Mouse (Mus musculus) limb, embryonic 14.5 days (tissue): Measurements from ENCODE around the gene Stx1b. TPM values are rescaled to one million over a fixed set of nuclear protein-coding genes. Genes with fewer than 3 reads are reported as not detected.
A peak's percentile ranks its signal among the peaks of the same experiment; 100 is the strongest.

ENCODE experiments used
- ATAC-seq: fragments of 200-750 bp; cut with Nextera tagmentation; 2 replicates; pipeline ENCODE4 v1.8.0; 2017; ENCODE audit warnings: low read depth, moderate number of reproducible peaks, moderate TSS enrichment; ENCODE audit not compliant: low FRiP score
- DNase-seq: peaks from one replicate; pipeline ENCODE4 v3.0.0-alpha.2; 2015; ENCODE audit warnings: low spot score
- H3K27ac ChIP-seq: fragments of 300-500 bp; sonication (generic); replicated peaks from 2 replicates; pipeline ENCODE4 v1.5.1; 2014; ENCODE audit warnings: low read depth, mild to moderate bottlenecking, low read length, moderate library complexity, mixed read lengths
- H3K27me3 ChIP-seq: fragments of 300-500 bp; sonication (generic); 2 replicates; pipeline ENCODE4 v1.6.1; 2014; ENCODE audit warnings: low read length, mixed read lengths; ENCODE audit not compliant: control insufficient read depth, insufficient read depth
- H3K36me3 ChIP-seq: fragments of 300-500 bp; sonication (generic); 2 replicates; pipeline ENCODE4 v1.6.1; 2014; ENCODE audit warnings: mild to moderate bottlenecking, low read length, moderate library complexity, mixed read lengths; ENCODE audit not compliant: control insufficient read depth, insufficient read depth
- H3K4me1 ChIP-seq: fragments of 300-500 bp; sonication (generic); 2 replicates; pipeline ENCODE4 v1.6.1; 2014; ENCODE audit warnings: antibody characterized with exemption, low read length, mixed read lengths; ENCODE audit not compliant: control insufficient read depth, insufficient read depth
- H3K4me2 ChIP-seq: fragments of 300-500 bp; sonication (generic); replicated peaks from 2 replicates; pipeline ENCODE4 v1.6.1; 2014; ENCODE audit warnings: low read depth, mild to moderate bottlenecking, low read length, moderate library complexity; ENCODE audit not compliant: severe bottlenecking
- H3K4me3 ChIP-seq: fragments of 300-500 bp; sonication (generic); replicated peaks from 2 replicates; pipeline ENCODE4 v1.5.1; 2014; ENCODE audit warnings: low read length
- H3K9ac ChIP-seq: fragments of 300-500 bp; sonication (generic); 2 replicates; pipeline ENCODE4 v1.6.1; 2014; ENCODE audit warnings: mild to moderate bottlenecking, low read depth, low read length, moderate library complexity; ENCODE audit not compliant: severe bottlenecking
- H3K9me3 ChIP-seq: fragments of 300-500 bp; sonication (generic); 2 replicates; pipeline ENCODE4 v1.6.1; 2016; ENCODE audit warnings: low read length; ENCODE audit not compliant: control insufficient read depth
- POLR2A ChIP-seq: fragments of 200-500 bp; IDR thresholded peaks from 2 replicates; pipeline ENCODE4 v1.8.0; 2012; ENCODE audit warnings: inconsistent platforms, mild to moderate bottlenecking, moderate library complexity, borderline replicate concordance; ENCODE audit not compliant: insufficient read depth, insufficient read length; ENCODE audit errors: extremely low read depth
- WGBS: fragments of 180-500 bp; shearing (Covaris S2); extraction: QIAGEN DNeasy Blood & Tissue Kit; methylation state at CpG from one replicate; pipeline ENCODE4 v1.1.7; 2014; 5-methylcytosine and 5-hydroxymethylcytosine counted together
- polyA plus RNA-seq, 2 experiments: library from polyadenylated mRNA; depleted of rRNA in 1 of 2; stranded (reverse) in 1 of 2; unstranded in 1 of 2; fragments of >200 nt; fragmentation: Nextera tagmentation in 1 of 2; extraction: Ambion mirVana in 1 of 2; gene quantifications; 2 replicates each; pipeline versions ENCODE4 v1.2.1 to v1.2.3; 2012 to 2014

The Stx1b gene
- polyA plus RNA-seq, 2 experiments = 4.0 to 43.9 TPM

- Histone ChIP-seq H3K4me3 (no peak overlapping the region), H3K27me3 (no peaks in the 10 kb centered on the region), H3K4me2 (no peak overlapping the region), H3K27ac (no peak overlapping the region), H3K4me1 (peaks cover 8% of the 10 kb centered on the region), H3K36me3 (peaks cover 70% of the 10 kb centered on the region), H3K9me3 (no peaks in the 10 kb centered on the region), H3K9ac (no peak overlapping the region)
- DNase-seq = no peak
- ATAC-seq = no peak
- 97% methylated on average over 2 of the region's 2 CpGs for WGBS
- TF ChIP-seq POLR2A = no peak
These were observed 58.6 kb downstream of the Stx1b start for GRCm38 (mm10) chr7:127765756-127766155.

GRCm38 (mm10) chr7:127763642-127764041 lies 60.7 kb downstream of the Stx1b start:
- ATAC-seq (no peak), DNase-seq (no peak)
- H3K27me3 ChIP-seq = no peaks in the 10 kb centered on the region
- H3K4me1 ChIP-seq = peaks cover 7% of the 10 kb centered on the region; the same call in 1 of the 2 replicates
- no peaks in the 10 kb centered on the region for H3K9me3 ChIP-seq
- H3K4me3 ChIP-seq = no peak overlapping the region
- no peak overlapping the region for H3K27ac ChIP-seq
- H3K9ac ChIP-seq = no peak overlapping the region
- WGBS = 87% methylated on average over 4 of the region's 4 CpGs
- no peak overlapping the region for H3K4me2 ChIP-seq
- H3K36me3 ChIP-seq = peaks cover 85% of the 10 kb centered on the region
- TF ChIP-seq POLR2A = no peak

GRCm38 (mm10) chr7:127761026-127761425 lies 63.3 kb downstream of the Stx1b start:
- Histone ChIP-seq H3K9me3 (no peaks in the 10 kb centered on the region), H3K36me3 (peaks cover 85% of the 10 kb centered on the region), H3K27me3 (no peaks in the 10 kb centered on the region), H3K4me2 (no peak overlapping the region), H3K4me1 (peaks cover 4% of the 10 kb centered on the region; the same call in 1 of the 2 replicates), H3K4me3 (no peak overlapping the region), H3K27ac (no peak overlapping the region), H3K9ac (no peak overlapping the region)
- TF ChIP-seq POLR2A = no peak
- WGBS = 40% methylated on average over 7 of the region's 7 CpGs
- DNase-seq (peak; percentile 79), ATAC-seq (peak; percentile 48; the same call in 1 of the 2 replicates)

- Histone ChIP-seq H3K4me1 (peaks cover 4% of the 10 kb centered on the region; the same call in 1 of the 2 replicates), H3K4me2 (no peak overlapping the region), H3K27me3 (no peaks in the 10 kb centered on the region), H3K9ac (no peak overlapping the region), H3K9me3 (no peaks in the 10 kb centered on the region), H3K4me3 (no peak overlapping the region), H3K36me3 (peaks cover 85% of the 10 kb centered on the region), H3K27ac (no peak overlapping the region)
- 76% methylated on average over 3 of the region's 3 CpGs for WGBS
- DNase-seq = no peak
- no peak for TF ChIP-seq POLR2A
- ATAC-seq = no peak
These were observed 63.9 kb downstream of the Stx1b start for GRCm38 (mm10) chr7:127760478-127760877.

GRCm38 (mm10) chr7:127759716-127760115 lies 64.6 kb downstream of the Stx1b start:
- Histone ChIP-seq H3K27me3 (no peaks in the 10 kb centered on the region), H3K4me1 (peaks cover 4% of the 10 kb centered on the region; the same call in 1 of the 2 replicates), H3K9ac (no peak overlapping the region), H3K27ac (0 out of 2 replicates have a peak overlapping the region, but pooled peaks have one; percentile 7), H3K9me3 (no peaks in the 10 kb centered on the region), H3K4me3 (no peak overlapping the region), H3K4me2 (no peak overlapping the region), H3K36me3 (peaks cover 85% of the 10 kb centered on the region)
- ATAC-seq (no peak), DNase-seq (no peak)
- 31% methylated on average over 6 of the region's 6 CpGs for WGBS
- TF ChIP-seq POLR2A = no peak

Other genes starting within 250 kb of the Stx1b start
- 9.7 and 10.6 TPM in 2 replicates for gene Ccdc189, start 236.0 kb downstream of the Stx1b start, polyA plus RNA-seq (2012; rRNA removed)
- gene Ccdc189, start 236.0 kb downstream of the Stx1b start, polyA plus RNA-seq (2014; fragmentation: Nextera tagmentation; extraction: Ambion mirVana) = 5.4 and 8.1 TPM in 2 replicates
- gene Rnf40, start 235.8 kb downstream of the Stx1b start, polyA plus RNA-seq (2012; rRNA removed) = 49.1 and 51.9 TPM in 2 replicates
- 42.5 and 49.5 TPM in 2 replicates for gene Rnf40, start 235.8 kb downstream of the Stx1b start, polyA plus RNA-seq (2014; fragmentation: Nextera tagmentation; extraction: Ambion mirVana)
- gene Zfp629, start 208.8 kb downstream of the Stx1b start, polyA plus RNA-seq (2012; rRNA removed) = 23.8 and 24.5 TPM in 2 replicates
- 13.9 and 19.2 TPM in 2 replicates for gene Zfp629, start 208.8 kb downstream of the Stx1b start, polyA plus RNA-seq (2014; fragmentation: Nextera tagmentation; extraction: Ambion mirVana)
- 74.7 and 90.0 TPM in 2 replicates for gene Bcl7c, start 115.6 kb downstream of the Stx1b start, polyA plus RNA-seq (2012; rRNA removed)
- gene Bcl7c, start 115.6 kb downstream of the Stx1b start, polyA plus RNA-seq (2014; fragmentation: Nextera tagmentation; extraction: Ambion mirVana) = 95.4 and 102 TPM in 2 replicates
- 53.6 and 82.9 TPM in 2 replicates for gene Ctf1, start 111.8 kb downstream of the Stx1b start, polyA plus RNA-seq (2012; rRNA removed)
- gene Ctf1, start 111.8 kb downstream of the Stx1b start, polyA plus RNA-seq (2014; fragmentation: Nextera tagmentation; extraction: Ambion mirVana) = 34.9 and 41.6 TPM in 2 replicates
- gene Ctf2, start 92.4 kb downstream of the Stx1b start, polyA plus RNA-seq (2012; rRNA removed) = 0.03 TPM in 1 of 2 replicates, not detected in the other
- 0.22 and 0.34 TPM in 2 replicates for gene Ctf2, start 92.4 kb downstream of the Stx1b start, polyA plus RNA-seq (2014; fragmentation: Nextera tagmentation; extraction: Ambion mirVana)
- 64.5 and 81.3 TPM in 2 replicates for gene Fbxl19, start 80.0 kb downstream of the Stx1b start, polyA plus RNA-seq (2012; rRNA removed)
- gene Fbxl19, start 80.0 kb downstream of the Stx1b start, polyA plus RNA-seq (2014; fragmentation: Nextera tagmentation; extraction: Ambion mirVana) = 4.4 and 6.8 TPM in 2 replicates
- gene Orai3, start 54.7 kb downstream of the Stx1b start, polyA plus RNA-seq (2012; rRNA removed) = 22.8 and 29.6 TPM in 2 replicates
- 10.5 and 11.6 TPM in 2 replicates for gene Orai3, start 54.7 kb downstream of the Stx1b start, polyA plus RNA-seq (2014; fragmentation: Nextera tagmentation; extraction: Ambion mirVana)
- 29.7 and 31.8 TPM in 2 replicates for gene Setd1a, start 47.9 kb downstream of the Stx1b start, polyA plus RNA-seq (2012; rRNA removed)
- 27.3 and 32.0 TPM in 2 replicates for gene Setd1a, start 47.9 kb downstream of the Stx1b start, polyA plus RNA-seq (2014; fragmentation: Nextera tagmentation; extraction: Ambion mirVana)
- 0.44 and 0.61 TPM in 2 replicates for gene Gm49388, start 38.9 kb downstream of the Stx1b start, polyA plus RNA-seq (2012; rRNA removed)
- not detected in 2 replicates for gene Gm49388, start 38.9 kb downstream of the Stx1b start, polyA plus RNA-seq (2014; fragmentation: Nextera tagmentation; extraction: Ambion mirVana)
- gene Hsd3b7, start 23.9 kb downstream of the Stx1b start, polyA plus RNA-seq (2012; rRNA removed) = 28.0 and 28.7 TPM in 2 replicates
- gene Hsd3b7, start 23.9 kb downstream of the Stx1b start, polyA plus RNA-seq (2014; fragmentation: Nextera tagmentation; extraction: Ambion mirVana) = 14.3 and 16.5 TPM in 2 replicates
- 116 and 147 TPM in 2 replicates for gene Stx4a, start 255 bp downstream of the Stx1b start, polyA plus RNA-seq (2012; rRNA removed)
- 38.8 and 41.0 TPM in 2 replicates for gene Stx4a, start 255 bp downstream of the Stx1b start, polyA plus RNA-seq (2014; fragmentation: Nextera tagmentation; extraction: Ambion mirVana)
- 19.1 and 20.1 TPM in 2 replicates for gene Zfp646, start 51.7 kb upstream of the Stx1b start, polyA plus RNA-seq (2012; rRNA removed)
- 12.4 and 15.3 TPM in 2 replicates for gene Zfp646, start 51.7 kb upstream of the Stx1b start, polyA plus RNA-seq (2014; fragmentation: Nextera tagmentation; extraction: Ambion mirVana)
- gene Zfp668, start 52.3 kb upstream of the Stx1b start, polyA plus RNA-seq (2012; rRNA removed) = 11.0 and 14.9 TPM in 2 replicates
- gene Zfp668, start 52.3 kb upstream of the Stx1b start, polyA plus RNA-seq (2014; fragmentation: Nextera tagmentation; extraction: Ambion mirVana) = 10.9 and 14.8 TPM in 2 replicates
- 6.9 and 9.6 TPM in 2 replicates for gene Prss53, start 66.4 kb upstream of the Stx1b start, polyA plus RNA-seq (2012; rRNA removed)
- 1.3 and 2.0 TPM in 2 replicates for gene Prss53, start 66.4 kb upstream of the Stx1b start, polyA plus RNA-seq (2014; fragmentation: Nextera tagmentation; extraction: Ambion mirVana)
- gene Gm21974, start 70.9 kb upstream of the Stx1b start, polyA plus RNA-seq (2012; rRNA removed) = not detected in 2 replicates
- not detected in 2 replicates for gene Gm21974, start 70.9 kb upstream of the Stx1b start, polyA plus RNA-seq (2014; fragmentation: Nextera tagmentation; extraction: Ambion mirVana)
- gene Vkorc1, start 71.1 kb upstream of the Stx1b start, polyA plus RNA-seq (2012; rRNA removed) = 242 and 335 TPM in 2 replicates
- 244 and 256 TPM in 2 replicates for gene Vkorc1, start 71.1 kb upstream of the Stx1b start, polyA plus RNA-seq (2014; fragmentation: Nextera tagmentation; extraction: Ambion mirVana)
- 67.0 and 94.6 TPM in 2 replicates for gene Bckdk, start 79.5 kb upstream of the Stx1b start, polyA plus RNA-seq (2012; rRNA removed)
- 116 and 122 TPM in 2 replicates for gene Bckdk, start 79.5 kb upstream of the Stx1b start, polyA plus RNA-seq (2014; fragmentation: Nextera tagmentation; extraction: Ambion mirVana)
- 35.2 and 43.4 TPM in 2 replicates for gene Kat8, start 88.0 kb upstream of the Stx1b start, polyA plus RNA-seq (2012; rRNA removed)
- 39.1 and 45.4 TPM in 2 replicates for gene Kat8, start 88.0 kb upstream of the Stx1b start, polyA plus RNA-seq (2014; fragmentation: Nextera tagmentation; extraction: Ambion mirVana)
- gene Prss8, start 105.6 kb upstream of the Stx1b start, polyA plus RNA-seq (2012; rRNA removed) = 6.3 and 7.0 TPM in 2 replicates
- 6.2 and 7.0 TPM in 2 replicates for gene Prss8, start 105.6 kb upstream of the Stx1b start, polyA plus RNA-seq (2014; fragmentation: Nextera tagmentation; extraction: Ambion mirVana)
- 14.5 and 16.9 TPM in 2 replicates for gene Prss36, start 122.2 kb upstream of the Stx1b start, polyA plus RNA-seq (2012; rRNA removed)
- gene Prss36, start 122.2 kb upstream of the Stx1b start, polyA plus RNA-seq (2014; fragmentation: Nextera tagmentation; extraction: Ambion mirVana) = 11.7 and 14.1 TPM in 2 replicates
- gene Fus, start 142.9 kb upstream of the Stx1b start, polyA plus RNA-seq (2012; rRNA removed) = 919 and 999 TPM in 2 replicates
- gene Fus, start 142.9 kb upstream of the Stx1b start, polyA plus RNA-seq (2014; fragmentation: Nextera tagmentation; extraction: Ambion mirVana) = 60.9 and 68.7 TPM in 2 replicates
- gene Pycard, start 169.3 kb upstream of the Stx1b start, polyA plus RNA-seq (2012; rRNA removed) = 53.1 and 59.3 TPM in 2 replicates
- gene Pycard, start 169.3 kb upstream of the Stx1b start, polyA plus RNA-seq (2014; fragmentation: Nextera tagmentation; extraction: Ambion mirVana) = 98.3 and 132 TPM in 2 replicates
- gene Trim72, start 179.4 kb upstream of the Stx1b start, polyA plus RNA-seq (2012; rRNA removed) = 22.8 and 26.6 TPM in 2 replicates
- 1.7 and 2.2 TPM in 2 replicates for gene Trim72, start 179.4 kb upstream of the Stx1b start, polyA plus RNA-seq (2014; fragmentation: Nextera tagmentation; extraction: Ambion mirVana)
- gene Itgam, start 238.1 kb upstream of the Stx1b start, polyA plus RNA-seq (2012; rRNA removed) = 2.4 and 2.5 TPM in 2 replicates
- 1.1 and 1.2 TPM in 2 replicates for gene Itgam, start 238.1 kb upstream of the Stx1b start, polyA plus RNA-seq (2014; fragmentation: Nextera tagmentation; extraction: Ambion mirVana)
- gene Gm49368, start 238.1 kb upstream of the Stx1b start, polyA plus RNA-seq (2012; rRNA removed) = 0.01 TPM in 1 of 2 replicates, not detected in the other
- not detected in 2 replicates for gene Gm49368, start 238.1 kb upstream of the Stx1b start, polyA plus RNA-seq (2014; fragmentation: Nextera tagmentation; extraction: Ambion mirVana)